Mouse (Mus musculus) hindbrain, embryonic 14.5 days (tissue): ENCODE data around the gene Dock2. TPM values are rescaled to one million over a fixed set of nuclear protein-coding genes. Genes with fewer than 3 reads are reported as not detected.
A peak's percentile ranks its signal among the peaks of the same experiment; 100 is the strongest.
"Not testable (repeated sequence)": the region's sequence is repeated elsewhere in the genome, so short reads cannot be mapped to it uniquely, and the experiment has no call there.

Experiments used
- ATAC-seq: fragments of 200-750 bp; cut with Nextera tagmentation; 2 replicates; pipeline ENCODE4 v1.8.0; 2017; ENCODE audit warnings: moderate number of reproducible peaks, mild to moderate bottlenecking, moderate TSS enrichment, moderate library complexity; ENCODE audit not compliant: low FRiP score
- DNase-seq: peaks from one replicate; pipeline ENCODE4 v3.0.0-alpha.2; 2015; ENCODE audit warnings: low spot score
- H3K27ac ChIP-seq: fragments of 300-500 bp; sonication (generic); 2 replicates; pipeline ENCODE4 v1.5.1; 2014; ENCODE audit warnings: mild to moderate bottlenecking, moderate library complexity
- H3K27me3 ChIP-seq: fragments of 300-500 bp; sonication (generic); 2 replicates; pipeline ENCODE4 v1.6.1; 2014; ENCODE audit warnings: mild to moderate bottlenecking, low read length, mixed read lengths; ENCODE audit not compliant: control insufficient read depth, insufficient read depth
- H3K36me3 ChIP-seq: fragments of 300-500 bp; sonication (generic); replicated peaks from 2 replicates; pipeline ENCODE4 v1.6.1; 2014; ENCODE audit not compliant: control insufficient read depth, insufficient read depth
- H3K4me1 ChIP-seq: fragments of 300-500 bp; sonication (generic); replicated peaks from 2 replicates; pipeline ENCODE4 v1.6.1; 2014; ENCODE audit warnings: antibody characterized with exemption, low read length, mixed read lengths; ENCODE audit not compliant: control insufficient read depth, insufficient read depth
- H3K4me2 ChIP-seq: fragments of 300-500 bp; sonication (generic); replicated peaks from 2 replicates; pipeline ENCODE4 v1.6.1; 2014; ENCODE audit warnings: mild to moderate bottlenecking, moderate library complexity
- H3K4me3 ChIP-seq: fragments of 300-500 bp; sonication (generic); replicated peaks from 2 replicates; pipeline ENCODE4 v1.5.1; 2014; ENCODE audit warnings: mild to moderate bottlenecking, low read length
- H3K9ac ChIP-seq: fragments of 300-500 bp; sonication (generic); 2 replicates; pipeline ENCODE4 v1.6.1; 2014
- H3K9me3 ChIP-seq: fragments of 300-500 bp; sonication (generic); 2 replicates; pipeline ENCODE4 v1.6.1; 2016; ENCODE audit warnings: low read length; ENCODE audit not compliant: control insufficient read depth
- WGBS: fragments of 180-500 bp; shearing (Covaris S2); extraction: QIAGEN DNeasy Blood & Tissue Kit; methylation state at CpG from one replicate; pipeline ENCODE4 v1.1.7; 2014; 5-methylcytosine and 5-hydroxymethylcytosine counted together
- polyA plus RNA-seq: library from polyadenylated mRNA; unstranded; fragments of >200 nt; fragmentation: Nextera tagmentation; extraction: Ambion mirVana; gene quantifications from 2 replicates; pipeline ENCODE4 v1.2.1, GENCODE M21; 2014

Dock2 gene
- polyA plus RNA-seq, 1 experiment from 2014 or later: 0.84 TPM

- WGBS: 94% methylated on average over 4 of the region's 4 CpGs
- not testable (repeated sequence) for H3K4me1 ChIP-seq, H3K9ac ChIP-seq, H3K9me3 ChIP-seq, H3K27me3 ChIP-seq, ATAC-seq, DNase-seq, H3K4me2 ChIP-seq, H3K27ac ChIP-seq, H3K4me3 ChIP-seq, H3K36me3 ChIP-seq
These were observed 563.1 kb downstream of the Dock2 start for GRCm38 (mm10) chr11:34220596-34220995.

DNA sequence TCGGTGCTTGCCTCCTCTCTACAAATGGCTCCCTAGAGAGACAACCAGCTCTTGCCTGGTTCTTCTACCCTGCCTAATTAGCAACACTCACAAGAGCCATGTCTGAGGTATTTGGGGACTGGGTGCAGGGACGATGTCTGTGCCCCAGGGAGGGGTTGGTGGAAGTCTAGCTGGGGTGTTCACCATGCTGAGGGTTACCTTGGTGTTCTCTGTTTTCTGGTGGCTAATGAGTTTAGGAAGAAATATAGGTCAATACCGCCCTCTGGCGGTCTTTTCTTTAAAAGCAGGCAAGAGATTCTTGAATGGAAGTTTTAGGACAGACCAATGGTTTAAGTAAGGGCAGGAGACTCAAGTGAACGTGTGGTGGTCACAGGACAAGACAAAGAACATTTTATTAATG lies 570.8 kb downstream of the Dock2 start:
- no peak for ATAC-seq
- Histone ChIP-seq H3K9ac (no peak overlapping the region), H3K4me1 (no peaks in the 10 kb centered on the region), H3K27me3 (no peaks in the 10 kb centered on the region), H3K36me3 (no peaks in the 10 kb centered on the region), H3K4me3 (no peak overlapping the region), H3K9me3 (no peaks in the 10 kb centered on the region), H3K27ac (no peak overlapping the region), H3K4me2 (no peak overlapping the region)
- peak; percentile 91 for DNase-seq
- WGBS: 16% methylated on average over 5 of the region's 5 CpGs

GRCm38 (mm10) chr11:34207989-34208388 lies 575.7 kb downstream of the Dock2 start, which contains the start of gene Foxi1:
Gene Foxi1, minus strand, starts transcription at chr11:34208089.
- no peak for DNase-seq
- Histone ChIP-seq H3K27me3 (no peaks in the 10 kb centered on the region), H3K4me3 (no peak within 1 kb of the TSS), H3K9ac (no peak within 1 kb of the TSS), H3K36me3 (no peaks in the 10 kb centered on the region), H3K9me3 (no peaks in the 10 kb centered on the region), H3K27ac (no peak within 1 kb of the TSS), H3K4me1 (no peaks in the 10 kb centered on the region), H3K4me2 (no peak within 1 kb of the TSS)
- 82% methylated on average over 8 of the region's 10 CpGs for WGBS
- no peak for ATAC-seq

DNA sequence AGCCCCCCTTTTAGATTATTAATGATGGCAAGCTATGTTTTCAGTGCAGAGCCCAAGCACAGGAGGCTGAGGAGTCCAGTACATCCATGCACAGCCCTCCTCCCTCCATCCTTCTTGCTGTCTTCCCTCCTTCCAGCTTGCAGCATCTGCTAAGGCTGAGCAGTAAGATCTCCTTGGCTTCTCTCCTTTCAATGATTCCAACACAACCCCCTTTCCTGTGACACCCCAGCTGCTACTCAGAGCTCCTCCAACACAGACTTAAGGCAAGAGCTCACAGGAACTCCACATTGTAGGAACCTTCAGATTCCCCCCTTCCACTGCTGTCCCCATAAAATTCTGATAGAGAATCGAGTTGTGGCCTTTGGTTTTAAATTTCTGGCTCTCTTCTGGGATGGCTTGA lies 580.9 kb downstream of the Dock2 start:
- Histone ChIP-seq H3K4me3 (no peak overlapping the region), H3K4me2 (no peak overlapping the region), H3K27me3 (no peaks in the 10 kb centered on the region), H3K9ac (no peak overlapping the region), H3K9me3 (no peaks in the 10 kb centered on the region), H3K4me1 (no peaks in the 10 kb centered on the region), H3K27ac (no peak overlapping the region), H3K36me3 (no peaks in the 10 kb centered on the region)
- ATAC-seq: no peak
- no peak for DNase-seq
- 42% methylated on average over 1 of the region's 1 CpGs for WGBS

- no peaks in the 10 kb centered on the region for H3K9me3 ChIP-seq
- H3K27me3 ChIP-seq: no peaks in the 10 kb centered on the region
- no peak overlapping the region for H3K4me2 ChIP-seq
- no peak overlapping the region for H3K4me3 ChIP-seq
- no peaks in the 10 kb centered on the region for H3K4me1 ChIP-seq
- H3K27ac ChIP-seq: no peak overlapping the region
- H3K36me3 ChIP-seq: no peaks in the 10 kb centered on the region
- DNase-seq (no peak), ATAC-seq (no peak)
- H3K9ac ChIP-seq: no peak overlapping the region
- 94% methylated on average over 3 of the region's 3 CpGs for WGBS
These were observed 588.5 kb downstream of the Dock2 start for GRCm38 (mm10) chr11:34195142-34195541.

GRCm38 (mm10) chr11:34194158-34194941 lies 589.3 kb downstream of the Dock2 start:
- H3K27ac ChIP-seq: no peak overlapping the region
- WGBS: 75% methylated on average over 9 of the region's 9 CpGs

GRCm38 (mm10) chr11:34193658-34194057 lies 590.0 kb downstream of the Dock2 start:
- no peaks in the 10 kb centered on the region for H3K27me3 ChIP-seq
- ATAC-seq: no peak
- no peaks in the 10 kb centered on the region for H3K36me3 ChIP-seq
- H3K9me3 ChIP-seq: no peaks in the 10 kb centered on the region
- no peaks in the 10 kb centered on the region for H3K4me1 ChIP-seq
- no peak for DNase-seq
- H3K9ac ChIP-seq: no peak overlapping the region
- no peak overlapping the region for H3K4me3 ChIP-seq
- H3K27ac ChIP-seq: no peak overlapping the region
- 70% methylated on average over 3 of the region's 3 CpGs for WGBS
- H3K4me2 ChIP-seq: no peak overlapping the region

More at GRCm38 (mm10) chr11:34194158-34194941, 589.3 kb downstream of the Dock2 start:
- no peak overlapping the region for H3K9ac ChIP-seq
- H3K4me1 ChIP-seq: no peaks in the 10 kb centered on the region
- ATAC-seq: no peak
- H3K36me3 ChIP-seq: no peaks in the 10 kb centered on the region
- no peak for DNase-seq
- H3K4me2 ChIP-seq: no peak overlapping the region
- H3K9me3 ChIP-seq: no peaks in the 10 kb centered on the region
- H3K4me3 ChIP-seq: no peak overlapping the region
- no peaks in the 10 kb centered on the region for H3K27me3 ChIP-seq

DNA sequence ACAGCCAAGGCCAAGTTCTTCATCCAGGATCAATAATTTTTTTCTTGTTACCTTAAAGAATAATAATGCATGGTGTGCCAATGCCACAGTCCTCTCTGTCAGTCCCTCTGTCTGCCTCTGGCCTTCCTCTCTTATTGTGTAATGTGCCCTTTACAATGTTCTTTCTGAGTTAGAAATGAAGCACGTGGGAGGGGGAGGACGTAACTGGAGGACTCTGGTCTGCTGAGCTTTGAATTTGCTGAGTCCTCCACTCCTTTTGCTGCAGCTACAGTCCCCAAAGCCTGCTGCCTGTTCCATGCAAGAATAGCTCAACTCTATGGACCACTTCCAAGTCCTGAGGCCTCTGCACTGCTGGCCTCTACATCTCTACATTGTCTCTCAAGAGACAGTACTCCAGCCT lies 599.4 kb downstream of the Dock2 start:
- no peak overlapping the region for H3K9ac ChIP-seq
- no peaks in the 10 kb centered on the region for H3K27me3 ChIP-seq
- H3K27ac ChIP-seq: no peak overlapping the region
- 71% methylated on average over 2 of the region's 2 CpGs for WGBS
- H3K4me3 ChIP-seq: no peak overlapping the region
- 0 out of 2 replicates have a peak, but pooled peaks cover 4% of the 10 kb centered on the region for H3K4me1 ChIP-seq
- no peak overlapping the region for H3K4me2 ChIP-seq
- no peak for DNase-seq
- H3K36me3 ChIP-seq: no peaks in the 10 kb centered on the region
- no peak for ATAC-seq
- no peaks in the 10 kb centered on the region for H3K9me3 ChIP-seq

- Histone ChIP-seq H3K4me3 (no peak overlapping the region), H3K27me3 (no peaks in the 10 kb centered on the region), H3K27ac (peak overlapping the region; percentile 29), H3K9me3 (no peaks in the 10 kb centered on the region), H3K4me2 (no peak overlapping the region), H3K9ac (no peak overlapping the region), H3K36me3 (no peaks in the 10 kb centered on the region), H3K4me1 (0 out of 2 replicates have a peak, but pooled peaks cover 4% of the 10 kb centered on the region)
- DNase-seq (peak; percentile 71), ATAC-seq (peak; percentile 92)
- WGBS: 22% methylated on average over 8 of the region's 8 CpGs
These were observed 602.2 kb downstream of the Dock2 start for GRCm38 (mm10) chr11:34181214-34182117.
